Mouse (Mus musculus) intestine, embryonic 14.5 days (tissue): ENCODE measurements around the gene Zbtb16. TPM values are rescaled to one million over a fixed set of nuclear protein-coding genes. Genes with fewer than 3 reads are reported as not detected.
A peak's percentile ranks its signal among the peaks of the same experiment; 100 is the strongest.

Experiments
- ATAC-seq: fragments of 200-750 bp; cut with Nextera tagmentation; replicated peaks from 2 replicates; pipeline ENCODE4 v1.8.0; 2017; ENCODE audit warnings: low read depth, moderate number of reproducible peaks, moderate TSS enrichment, moderate library complexity; ENCODE audit not compliant: low FRiP score, low TSS enrichment
- DNase-seq: peaks from one replicate; pipeline ENCODE4 v3.0.0-alpha.2; 2018; ENCODE audit warnings: low spot score
- H3K27ac ChIP-seq: fragments of 300-500 bp; sonication (generic); 2 replicates; pipeline ENCODE4 v1.5.1; 2014; ENCODE audit warnings: low read depth, mild to moderate bottlenecking, control low read depth
- H3K27me3 ChIP-seq: fragments of 300-500 bp; sonication (generic); replicated peaks from 2 replicates; pipeline ENCODE4 v1.6.1; 2014; ENCODE audit warnings: low read length, control low read depth; ENCODE audit not compliant: control insufficient read depth, insufficient read depth
- H3K36me3 ChIP-seq: fragments of 300-500 bp; sonication (generic); 2 replicates; pipeline ENCODE4 v1.6.1; 2014; ENCODE audit warnings: low read length, control low read depth; ENCODE audit not compliant: control insufficient read depth, insufficient read depth
- H3K4me1 ChIP-seq: fragments of 300-500 bp; sonication (generic); replicated peaks from 2 replicates; pipeline ENCODE4 v1.6.1; 2014; ENCODE audit warnings: low read length, control low read depth, mixed read lengths; ENCODE audit not compliant: control insufficient read depth, insufficient read depth
- H3K4me2 ChIP-seq: fragments of 300-500 bp; sonication (generic); 2 replicates; pipeline ENCODE4 v1.6.1; 2014; ENCODE audit warnings: low read length
- H3K4me3 ChIP-seq: fragments of 300-500 bp; sonication (generic); 2 replicates; pipeline ENCODE4 v1.5.1; 2014; ENCODE audit warnings: low read depth, low read length, control low read depth, mixed read lengths
- H3K9ac ChIP-seq: fragments of 300-500 bp; sonication (generic); 2 replicates; pipeline ENCODE4 v1.6.1; 2014; ENCODE audit warnings: mild to moderate bottlenecking, low read length
- H3K9me3 ChIP-seq: fragments of 300-500 bp; sonication (generic); 2 replicates; pipeline ENCODE4 v1.6.1; 2016; ENCODE audit warnings: low read length, control low read depth; ENCODE audit not compliant: control insufficient read depth
- WGBS: fragments of 180-500 bp; shearing (Covaris S2); extraction: QIAGEN DNeasy Blood & Tissue Kit; methylation state at CpG from one replicate; pipeline ENCODE4 v1.1.7; 2014; 5-methylcytosine and 5-hydroxymethylcytosine counted together
- polyA plus RNA-seq: library from polyadenylated mRNA; unstranded; fragments of >200 nt; fragmentation: Nextera tagmentation; extraction: Ambion mirVana; gene quantifications from 2 replicates; pipeline ENCODE4 v1.2.1, GENCODE M21; 2014

Gene Zbtb16
- polyA plus RNA-seq, 1 experiment from 2014 or later: 2.4 TPM

DNA sequence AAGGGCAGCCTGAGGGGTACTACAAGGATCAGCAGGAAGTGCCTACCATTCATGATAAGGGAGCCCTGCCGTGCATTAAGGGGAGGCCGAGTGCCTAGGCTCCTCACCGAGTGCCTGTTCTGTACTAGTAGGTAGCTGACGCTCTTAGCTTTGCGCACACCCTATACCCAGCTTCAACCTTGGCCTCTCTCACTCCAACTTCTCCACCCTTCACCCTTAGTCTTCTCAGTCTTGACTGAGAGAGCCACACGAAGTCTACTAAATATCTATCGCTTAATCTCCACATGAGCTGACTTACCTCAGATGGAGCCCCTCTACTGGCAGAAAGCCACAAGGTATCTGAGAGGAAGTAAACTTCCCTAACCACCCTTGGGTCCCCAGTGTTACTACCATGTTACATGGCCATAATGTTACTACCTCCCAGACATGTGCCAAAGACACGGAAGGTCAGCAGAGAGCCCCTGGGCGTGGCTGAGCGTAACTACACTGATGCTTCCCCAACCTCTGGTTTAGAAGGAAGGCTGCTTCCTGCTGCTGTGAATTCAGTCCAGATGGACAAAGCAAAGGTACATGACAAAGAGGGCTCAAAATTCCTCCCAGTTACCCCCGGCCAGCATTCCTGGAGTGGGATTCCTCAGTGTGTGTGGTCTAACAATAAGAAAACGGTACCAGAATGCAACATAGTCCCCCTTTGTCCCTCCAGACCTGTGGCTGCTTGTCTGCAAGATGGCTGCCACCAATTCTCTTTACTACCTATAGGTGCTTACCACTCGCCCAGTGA lies 122.8 kb downstream of the Zbtb16 start:
- 89% methylated on average over 13 of the region's 13 CpGs for WGBS

GRCm38 (mm10) chr9:48711826-48712225 lies 124.2 kb downstream of the Zbtb16 start:
- peaks cover 12% of the 10 kb centered on the region for H3K4me1 ChIP-seq
- no peak overlapping the region for H3K9ac ChIP-seq
- 70% methylated on average over 5 of the region's 5 CpGs for WGBS
- no peaks in the 10 kb centered on the region for H3K9me3 ChIP-seq
- no peak for ATAC-seq
- no peak overlapping the region for H3K4me2 ChIP-seq
- H3K36me3 ChIP-seq: no peaks in the 10 kb centered on the region
- H3K27me3 ChIP-seq: no peaks in the 10 kb centered on the region
- no peak for DNase-seq
- H3K27ac ChIP-seq: no peak overlapping the region
- H3K4me3 ChIP-seq: no peak overlapping the region

More for the DNA sequence above, 122.8 kb downstream of the Zbtb16 start:
- DNase-seq (no peak), ATAC-seq (no peak)
- Histone ChIP-seq H3K27ac (no peak overlapping the region), H3K27me3 (no peaks in the 10 kb centered on the region), H3K4me3 (no peak overlapping the region), H3K4me2 (no peak overlapping the region), H3K9me3 (no peaks in the 10 kb centered on the region), H3K36me3 (no peaks in the 10 kb centered on the region), H3K9ac (no peak overlapping the region), H3K4me1 (peaks cover 6% of the 10 kb centered on the region)

GRCm38 (mm10) chr9:48711296-48711781 lies 124.7 kb downstream of the Zbtb16 start:
- no peak overlapping the region for H3K27ac ChIP-seq
- no peak for ATAC-seq
- H3K4me2 ChIP-seq: no peak overlapping the region
- WGBS: 25% methylated on average over 9 of the region's 9 CpGs
- H3K4me3 ChIP-seq: no peak overlapping the region
- H3K9ac ChIP-seq: no peak overlapping the region
- peaks cover 13% of the 10 kb centered on the region for H3K4me1 ChIP-seq
- no peak for DNase-seq
- no peaks in the 10 kb centered on the region for H3K27me3 ChIP-seq
- no peaks in the 10 kb centered on the region for H3K9me3 ChIP-seq
- no peaks in the 10 kb centered on the region for H3K36me3 ChIP-seq

DNA sequence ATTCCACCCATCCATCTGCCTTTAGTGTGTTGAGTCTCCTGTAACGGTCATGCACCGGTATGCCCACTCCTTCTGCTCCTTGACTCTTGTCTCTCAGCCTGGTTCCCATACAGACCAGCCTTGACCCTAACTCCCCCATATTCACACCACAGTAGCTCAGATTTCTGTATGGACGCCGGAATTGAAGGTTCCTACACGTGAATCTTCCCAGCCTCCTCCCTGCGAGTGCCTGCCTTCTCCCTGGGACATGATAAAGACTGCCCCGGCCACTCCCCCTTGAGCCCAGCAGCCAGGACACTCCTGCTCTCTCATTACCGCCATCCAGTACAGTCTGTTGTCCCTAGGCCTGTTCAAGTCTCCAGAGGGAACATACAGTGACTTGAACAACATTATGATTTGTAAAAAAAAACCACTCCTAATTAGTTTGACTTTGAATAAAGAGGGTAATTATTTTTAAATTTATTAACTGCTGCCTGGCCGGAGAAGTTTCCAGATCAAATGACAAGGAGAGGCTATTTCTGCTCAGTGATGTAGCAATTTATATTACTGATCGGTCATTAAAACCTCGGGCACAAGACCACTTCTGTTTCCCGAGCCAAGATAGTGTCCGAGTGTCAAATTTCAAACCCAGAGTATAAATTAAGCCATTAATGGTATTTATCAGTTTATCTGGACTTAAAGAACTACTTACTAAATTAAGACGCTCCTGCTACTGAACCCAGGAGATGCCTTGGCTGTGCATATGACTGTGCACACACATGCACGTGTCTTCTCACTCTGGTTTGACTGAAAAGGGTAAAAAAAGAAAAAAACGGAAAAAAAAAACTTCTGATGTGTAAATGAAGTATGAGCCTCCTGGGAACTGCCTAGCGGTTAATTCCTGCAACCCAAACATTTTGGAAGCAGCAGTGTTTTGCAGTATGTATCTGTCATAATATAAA lies 125.4 kb downstream of the Zbtb16 start:
- no peak overlapping the region for H3K27ac ChIP-seq
- WGBS: 31% methylated on average over 17 of the region's 17 CpGs
- peaks cover 13% of the 10 kb centered on the region for H3K4me1 ChIP-seq
- no peak overlapping the region for H3K9ac ChIP-seq
- H3K27me3 ChIP-seq: no peaks in the 10 kb centered on the region
- H3K4me2 ChIP-seq: no peak overlapping the region
- DNase-seq (no peak), ATAC-seq (no peak)
- no peak overlapping the region for H3K4me3 ChIP-seq
- no peaks in the 10 kb centered on the region for H3K36me3 ChIP-seq
- no peaks in the 10 kb centered on the region for H3K9me3 ChIP-seq

GRCm38 (mm10) chr9:48707824-48708229 lies 128.2 kb downstream of the Zbtb16 start:
- Histone ChIP-seq H3K36me3 (no peaks in the 10 kb centered on the region), H3K9me3 (no peaks in the 10 kb centered on the region), H3K4me2 (no peak overlapping the region), H3K9ac (no peak overlapping the region), H3K4me3 (no peak overlapping the region), H3K4me1 (peaks cover 13% of the 10 kb centered on the region), H3K27me3 (no peaks in the 10 kb centered on the region), H3K27ac (no peak overlapping the region)
- WGBS: 75% methylated on average over 6 of the region's 6 CpGs
- no peak for ATAC-seq
- DNase-seq: no peak

GRCm38 (mm10) chr9:48707134-48707823 lies 128.7 kb downstream of the Zbtb16 start:
- no peak overlapping the region for H3K4me3 ChIP-seq
- no peak overlapping the region for H3K4me2 ChIP-seq
- DNase-seq (no peak), ATAC-seq (0 out of 2 replicates have a peak, but pooled peaks have one; percentile 38)
- H3K9me3 ChIP-seq: no peaks in the 10 kb centered on the region
- 49% methylated on average over 14 of the region's 14 CpGs for WGBS
- H3K4me1 ChIP-seq: peaks cover 13% of the 10 kb centered on the region
- H3K36me3 ChIP-seq: no peaks in the 10 kb centered on the region
- no peak overlapping the region for H3K9ac ChIP-seq
- no peak overlapping the region for H3K27ac ChIP-seq
- no peaks in the 10 kb centered on the region for H3K27me3 ChIP-seq

DNA sequence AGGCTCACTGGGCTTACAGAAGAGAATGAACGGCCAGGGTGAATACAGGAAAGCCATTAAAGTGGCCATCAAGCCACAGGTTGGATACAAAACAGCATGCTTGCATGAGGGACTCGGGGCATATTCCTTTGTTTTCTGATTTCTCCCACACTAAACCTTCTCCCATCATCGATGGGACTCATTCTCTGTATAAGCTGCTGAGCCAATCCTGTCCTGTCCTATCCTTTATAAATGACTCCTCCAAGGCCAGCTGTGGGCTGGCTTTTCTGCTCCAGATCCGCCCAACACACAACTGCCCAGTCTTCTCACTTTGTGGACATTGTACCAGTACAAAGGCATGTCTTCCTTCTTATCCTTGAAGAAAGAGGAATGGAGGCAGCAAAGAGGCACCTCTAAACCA lies 134.7 kb downstream of the Zbtb16 start:
- no peaks in the 10 kb centered on the region for H3K36me3 ChIP-seq
- ATAC-seq: no peak
- no peak overlapping the region for H3K4me3 ChIP-seq
- no peak overlapping the region for H3K4me2 ChIP-seq
- 0 out of 2 replicates have a peak, but pooled peaks cover 6% of the 10 kb centered on the region for H3K4me1 ChIP-seq
- no peaks in the 10 kb centered on the region for H3K27me3 ChIP-seq
- H3K9ac ChIP-seq: no peak overlapping the region
- no peak for DNase-seq
- no peaks in the 10 kb centered on the region for H3K9me3 ChIP-seq
- WGBS: 64% methylated on average over 4 of the region's 4 CpGs
- H3K27ac ChIP-seq: no peak overlapping the region

- no peak overlapping the region for H3K4me3 ChIP-seq
- no peak overlapping the region for H3K9ac ChIP-seq
- 15% methylated on average over 8 of the region's 8 CpGs for WGBS
- no peaks in the 10 kb centered on the region for H3K36me3 ChIP-seq
- DNase-seq (no peak), ATAC-seq (no peak)
- H3K4me1 ChIP-seq: 0 out of 2 replicates have a peak, but pooled peaks cover 6% of the 10 kb centered on the region
- H3K4me2 ChIP-seq: no peak overlapping the region
- no peaks in the 10 kb centered on the region for H3K9me3 ChIP-seq
- no peak overlapping the region for H3K27ac ChIP-seq
- H3K27me3 ChIP-seq: no peaks in the 10 kb centered on the region
These were observed 135.2 kb downstream of the Zbtb16 start for GRCm38 (mm10) chr9:48700871-48701270.
